Mouse (Mus musculus) heart, embryonic 11.5 days (tissue): ENCODE data around the gene Phf3. TPM values are rescaled to one million over a fixed set of nuclear protein-coding genes. Genes with fewer than 3 reads are reported as not detected.

Source experiments
- ATAC-seq: fragments of 200-750 bp; cut with Nextera tagmentation; replicated peaks from 2 replicates; pipeline ENCODE4 v1.8.0; 2017; ENCODE audit warnings: moderate library complexity; ENCODE audit not compliant: insufficient number of reproducible peaks, low FRiP score, low TSS enrichment
- H3K27ac ChIP-seq: fragments of 300-500 bp; sonication (generic); 2 replicates; pipeline ENCODE4 v1.5.1; 2014; ENCODE audit warnings: mild to moderate bottlenecking, low read depth, low read length
- H3K27me3 ChIP-seq: fragments of 300-500 bp; sonication (generic); 2 replicates; pipeline ENCODE4 v1.6.1; 2014; ENCODE audit warnings: mild to moderate bottlenecking, low read length, mixed read lengths; ENCODE audit not compliant: control insufficient read depth, insufficient read depth
- H3K36me3 ChIP-seq: fragments of 300-500 bp; sonication (generic); 2 replicates; pipeline ENCODE4 v1.6.1; 2014; ENCODE audit warnings: mild to moderate bottlenecking, low read length, moderate library complexity, mixed read lengths; ENCODE audit not compliant: control insufficient read depth, insufficient read depth
- H3K4me1 ChIP-seq: fragments of 300-500 bp; sonication (generic); 2 replicates; pipeline ENCODE4 v1.6.1; 2014; ENCODE audit warnings: low read length; ENCODE audit not compliant: control insufficient read depth, insufficient read depth
- H3K4me2 ChIP-seq: fragments of 300-500 bp; sonication (generic); 2 replicates; pipeline ENCODE4 v1.6.1; 2014; ENCODE audit warnings: mild to moderate bottlenecking, moderate library complexity
- H3K4me3 ChIP-seq: fragments of 300-500 bp; sonication (generic); 2 replicates; pipeline ENCODE4 v1.5.1; 2014; ENCODE audit warnings: low read depth, low read length
- H3K9ac ChIP-seq: fragments of 300-500 bp; sonication (generic); 2 replicates; pipeline ENCODE4 v1.6.1; 2014; ENCODE audit warnings: mild to moderate bottlenecking, low read depth, low read length, moderate library complexity
- H3K9me3 ChIP-seq: fragments of 300-500 bp; sonication (generic); replicated peaks from 2 replicates; pipeline ENCODE4 v1.6.1; 2016; ENCODE audit warnings: low read length; ENCODE audit not compliant: control insufficient read depth
- WGBS: fragments of 180-500 bp; shearing (Covaris S2); extraction: QIAGEN DNeasy Blood & Tissue Kit; methylation state at CpG from one replicate; pipeline ENCODE4 v1.1.7; 2014; ENCODE audit not compliant: insufficient replicate concordance; 5-methylcytosine and 5-hydroxymethylcytosine counted together
- polyA plus RNA-seq: library from polyadenylated mRNA; unstranded; fragments of >200 nt; fragmentation: Nextera tagmentation; extraction: Ambion mirVana; gene quantifications from 2 replicates; pipeline ENCODE4 v1.2.1, GENCODE M21; 2014

Gene Phf3
- polyA plus RNA-seq, 1 experiment from 2014 or later: 39.4 TPM

DNA sequence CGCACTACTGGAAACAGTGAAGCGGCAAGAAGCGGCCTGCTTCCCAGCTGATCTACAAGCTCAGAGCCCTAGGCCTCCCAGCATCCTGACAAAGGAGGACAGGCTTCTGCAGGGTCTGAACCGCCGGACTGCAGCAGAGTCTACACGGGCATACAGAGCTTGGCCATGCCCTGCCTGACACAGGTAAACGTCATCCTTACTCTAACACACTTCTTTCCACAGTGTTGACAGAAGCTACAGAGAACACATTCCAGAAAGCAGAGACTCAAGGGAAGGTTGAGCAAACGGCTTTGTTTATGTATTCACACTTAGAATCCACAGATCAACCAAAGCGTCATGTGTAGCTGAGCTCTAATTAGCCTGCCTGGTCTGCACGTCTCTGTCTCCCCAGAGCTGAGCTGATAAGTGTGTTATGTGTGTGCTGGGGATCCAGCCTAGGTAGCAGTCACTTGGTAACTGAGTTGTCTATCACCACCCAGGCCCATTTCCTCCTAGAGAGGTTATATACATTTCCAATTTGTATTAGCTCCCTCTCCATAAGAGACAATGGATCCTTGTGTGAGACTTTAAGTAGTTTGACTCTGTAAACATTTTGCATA, 65.5 kb downstream of the Phf3 start:
- no peak overlapping the region for H3K4me3 ChIP-seq
- ATAC-seq: no peak
- peaks cover 39% of the 10 kb centered on the region for H3K36me3 ChIP-seq
- 59% methylated on average over 10 of the region's 10 CpGs for WGBS
- no peaks in the 10 kb centered on the region for H3K9me3 ChIP-seq
- peak overlapping the region; percentile 46; the same call in 1 of the 2 replicates for H3K27ac ChIP-seq
- H3K4me2 ChIP-seq: no peak overlapping the region
- H3K4me1 ChIP-seq: no peaks in the 10 kb centered on the region
- no peaks in the 10 kb centered on the region for H3K27me3 ChIP-seq
- no peak overlapping the region for H3K9ac ChIP-seq

DNA sequence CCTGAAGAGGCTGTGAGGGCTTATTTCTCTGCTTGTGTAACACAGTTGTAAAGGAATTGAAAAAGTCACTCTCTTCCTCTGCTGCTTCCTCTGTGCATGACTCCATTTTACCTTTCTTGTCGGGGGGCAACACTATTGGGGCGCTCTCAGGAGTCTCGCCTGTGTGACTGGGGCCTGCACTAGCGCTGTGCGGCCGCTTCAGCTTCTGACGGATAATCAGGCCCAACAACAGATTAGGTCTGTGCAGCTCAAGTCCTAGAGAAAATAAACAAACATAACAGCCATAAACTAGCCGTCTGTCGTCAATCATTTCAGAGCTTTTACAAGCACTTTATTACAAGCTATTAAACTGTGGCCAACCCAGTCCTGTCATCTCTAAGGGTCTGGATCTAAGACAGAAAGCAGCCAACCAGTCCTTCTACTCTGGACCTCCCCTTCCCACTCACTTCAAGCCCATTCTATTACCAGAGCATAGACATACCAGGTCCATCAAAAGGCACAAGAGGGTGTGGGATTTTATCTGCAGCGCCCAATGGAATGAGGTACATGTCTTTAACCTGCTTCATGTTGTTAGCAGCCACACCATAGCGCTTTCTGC, 67.9 kb downstream of the Phf3 start:
- H3K9ac ChIP-seq: no peak overlapping the region
- no peak overlapping the region for H3K4me2 ChIP-seq
- no peak overlapping the region for H3K4me3 ChIP-seq
- WGBS: 86% methylated on average over 11 of the region's 11 CpGs
- H3K27me3 ChIP-seq: no peaks in the 10 kb centered on the region
- no peak for ATAC-seq
- peaks cover 29% of the 10 kb centered on the region for H3K36me3 ChIP-seq
- H3K4me1 ChIP-seq: no peaks in the 10 kb centered on the region
- no peak overlapping the region for H3K27ac ChIP-seq
- no peaks in the 10 kb centered on the region for H3K9me3 ChIP-seq

DNA sequence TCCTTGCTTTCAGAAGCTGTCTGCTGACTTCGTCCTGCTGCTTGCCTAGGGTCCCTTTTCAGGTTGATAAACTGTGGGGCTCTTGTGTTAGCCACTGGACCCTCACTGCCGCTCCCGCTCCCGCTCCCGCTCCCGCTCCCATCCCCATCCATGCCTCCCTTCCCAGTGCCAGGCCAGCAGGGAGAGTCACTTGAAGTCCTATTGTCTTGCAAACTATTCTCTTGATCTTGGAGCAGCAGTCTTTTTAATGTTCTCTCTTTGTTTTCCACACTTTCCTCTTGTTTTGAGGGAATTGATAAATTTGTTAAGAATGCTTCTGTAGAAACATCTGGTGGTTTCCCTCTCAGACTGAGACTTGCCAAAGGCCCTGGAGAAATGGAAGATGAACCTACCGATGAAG, 68.8 kb downstream of the Phf3 start:
- H3K4me1 ChIP-seq: no peaks in the 10 kb centered on the region
- ATAC-seq: no peak
- H3K9me3 ChIP-seq: no peaks in the 10 kb centered on the region
- H3K4me3 ChIP-seq: no peak overlapping the region
- WGBS: 91% methylated on average over 7 of the region's 7 CpGs
- no peak overlapping the region for H3K27ac ChIP-seq
- no peaks in the 10 kb centered on the region for H3K27me3 ChIP-seq
- H3K36me3 ChIP-seq: peaks cover 27% of the 10 kb centered on the region
- no peak overlapping the region for H3K4me2 ChIP-seq
- H3K9ac ChIP-seq: no peak overlapping the region

DNA sequence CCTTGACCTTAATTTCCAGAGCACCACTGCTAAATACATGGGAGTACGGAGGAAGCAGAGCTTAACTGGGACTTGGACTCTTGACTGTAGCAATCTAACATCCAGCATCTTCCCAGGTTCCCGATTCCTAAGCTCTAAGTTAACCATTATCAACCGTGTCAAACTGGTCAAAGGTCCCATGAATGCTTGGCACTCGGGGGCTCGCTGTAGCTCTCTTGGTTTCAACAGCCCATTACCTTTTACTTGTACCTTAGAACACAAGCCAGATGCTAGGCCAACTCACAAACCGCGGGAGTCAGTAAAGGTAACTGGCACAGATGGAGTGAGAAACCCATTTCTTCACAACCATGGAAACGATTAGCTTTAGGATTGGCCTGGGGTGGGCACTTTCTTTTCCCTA, 71.8 kb downstream of the Phf3 start:
- no peaks in the 10 kb centered on the region for H3K4me1 ChIP-seq
- peaks cover 22% of the 10 kb centered on the region for H3K36me3 ChIP-seq
- no peaks in the 10 kb centered on the region for H3K9me3 ChIP-seq
- 93% methylated on average over 8 of the region's 8 CpGs for WGBS
- no peak overlapping the region for H3K4me2 ChIP-seq
- H3K9ac ChIP-seq: no peak overlapping the region
- H3K27ac ChIP-seq: no peak overlapping the region
- ATAC-seq: no peak
- H3K27me3 ChIP-seq: no peaks in the 10 kb centered on the region
- no peak overlapping the region for H3K4me3 ChIP-seq

DNA sequence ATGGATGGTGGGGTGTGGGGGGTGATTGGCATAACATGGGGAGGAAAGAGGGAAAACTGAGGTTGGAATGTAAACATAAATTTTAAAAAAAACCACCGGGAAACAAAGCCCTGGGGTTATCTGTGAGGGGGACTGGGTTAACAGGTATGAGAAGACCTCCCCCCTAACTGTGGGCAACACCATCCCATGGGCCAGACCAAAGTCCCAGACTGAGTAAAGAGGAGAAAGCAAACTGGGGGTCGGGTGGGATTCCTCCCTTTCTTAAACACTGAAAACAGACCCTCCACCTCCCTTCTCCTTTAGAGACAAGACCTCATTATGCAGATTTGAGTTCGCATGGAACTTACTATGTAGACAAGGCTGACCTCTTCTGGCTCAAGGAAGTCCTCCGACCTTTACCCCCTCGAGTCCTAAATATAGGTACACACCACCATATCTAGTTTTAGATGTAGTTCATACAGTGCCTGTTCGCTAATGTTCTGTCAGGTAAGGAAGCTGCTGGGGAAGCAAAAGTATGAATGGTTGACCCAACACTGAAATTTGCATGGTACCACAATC, 74.4 kb downstream of the Phf3 start:
- peaks cover 8% of the 10 kb centered on the region for H3K36me3 ChIP-seq
- WGBS: 60% methylated on average over 6 of the region's 6 CpGs
- ATAC-seq: no peak

DNA sequence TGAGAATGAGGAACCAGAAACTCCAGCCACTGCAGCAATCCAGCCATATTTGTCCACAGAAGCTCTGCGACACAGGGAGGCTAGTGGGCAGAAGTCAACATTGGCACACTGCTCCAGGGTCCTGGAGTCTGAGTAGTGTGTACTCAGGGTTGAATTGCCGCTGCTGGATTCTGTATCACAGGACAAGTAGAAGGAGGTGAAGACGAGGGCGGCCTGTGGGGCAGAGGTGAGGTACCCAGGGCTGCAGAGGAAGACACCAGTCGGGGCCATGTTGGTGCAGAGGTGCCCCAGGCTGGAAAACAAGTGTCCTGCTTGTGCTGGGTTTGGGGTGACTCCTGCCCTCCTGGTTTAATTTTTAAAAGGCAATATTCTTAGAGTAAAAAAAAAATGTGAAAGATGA, 79.1 kb downstream of the Phf3 start:
- H3K4me3 ChIP-seq: no peak overlapping the region
- H3K36me3 ChIP-seq: no peaks in the 10 kb centered on the region
- H3K4me1 ChIP-seq: no peaks in the 10 kb centered on the region
- H3K4me2 ChIP-seq: no peak overlapping the region
- H3K27ac ChIP-seq: no peak overlapping the region
- no peak for ATAC-seq
- no peaks in the 10 kb centered on the region for H3K27me3 ChIP-seq
- 81% methylated on average over 5 of the region's 5 CpGs for WGBS
- H3K9ac ChIP-seq: no peak overlapping the region
- no peaks in the 10 kb centered on the region for H3K9me3 ChIP-seq

More for the DNA sequence above, 74.4 kb downstream of the Phf3 start:
- Histone ChIP-seq H3K4me1 (no peaks in the 10 kb centered on the region), H3K9me3 (no peaks in the 10 kb centered on the region), H3K27ac (no peak overlapping the region), H3K4me2 (no peak overlapping the region), H3K4me3 (no peak overlapping the region), H3K9ac (no peak overlapping the region), H3K27me3 (no peaks in the 10 kb centered on the region)

DNA sequence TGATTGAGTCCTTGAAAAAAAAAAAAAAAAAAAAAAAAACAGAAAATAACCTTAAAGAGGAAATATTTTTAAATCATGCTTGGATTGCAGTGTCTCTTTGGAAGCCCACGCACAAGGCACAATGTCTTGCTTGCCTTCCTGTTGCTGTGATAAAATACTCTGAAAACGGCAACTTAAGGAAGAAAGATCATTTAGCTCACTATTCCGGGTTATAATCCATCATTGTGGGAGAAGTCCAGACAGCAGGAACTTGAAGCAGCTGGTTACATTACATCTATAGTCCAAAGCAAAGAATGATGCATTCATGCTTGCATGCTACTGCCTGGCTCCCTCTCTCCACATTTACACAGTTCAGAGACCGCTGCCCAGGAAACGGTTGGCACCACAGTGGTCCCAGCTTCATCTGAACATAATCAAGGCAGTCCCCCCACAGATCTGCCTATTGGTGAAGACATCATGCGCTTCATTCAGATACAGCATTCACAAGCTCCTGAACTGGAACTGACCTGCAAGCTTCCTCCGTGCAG, 80.3 kb downstream of the Phf3 start:
- no peaks in the 10 kb centered on the region for H3K9me3 ChIP-seq

DNA sequence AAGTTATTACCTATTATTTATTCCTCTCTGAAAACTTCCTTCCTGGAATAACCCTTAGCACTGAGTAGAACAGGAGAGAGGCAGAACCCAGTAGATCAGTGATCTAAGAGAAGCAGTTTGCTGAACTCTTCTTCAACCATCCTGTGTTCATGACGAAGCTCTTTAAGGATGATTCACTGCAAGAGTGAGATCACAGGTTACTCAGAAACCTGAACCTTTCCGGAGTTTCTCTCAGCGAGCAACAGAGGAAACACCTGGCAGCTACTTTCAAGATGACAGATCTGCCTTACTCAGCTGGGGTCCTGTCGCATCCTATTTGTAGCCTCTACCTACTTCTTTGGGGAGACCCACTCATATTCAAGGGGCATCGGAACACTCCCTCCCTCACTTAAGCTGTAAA, 80.8 kb downstream of the Phf3 start:
- Histone ChIP-seq H3K9me3 (no peaks in the 10 kb centered on the region), H3K4me1 (no peaks in the 10 kb centered on the region), H3K4me2 (no peak overlapping the region), H3K36me3 (no peaks in the 10 kb centered on the region), H3K27me3 (no peaks in the 10 kb centered on the region), H3K4me3 (no peak overlapping the region), H3K9ac (no peak overlapping the region), H3K27ac (no peak overlapping the region)
- ATAC-seq: no peak
- 56% methylated on average over 5 of the region's 5 CpGs for WGBS

More for the DNA sequence above, 80.3 kb downstream of the Phf3 start:
- Histone ChIP-seq H3K4me3 (no peak overlapping the region), H3K27me3 (no peaks in the 10 kb centered on the region), H3K36me3 (no peaks in the 10 kb centered on the region), H3K9ac (no peak overlapping the region), H3K4me1 (no peaks in the 10 kb centered on the region), H3K27ac (no peak overlapping the region), H3K4me2 (no peak overlapping the region)
- ATAC-seq: no peak
- 80% methylated on average over 7 of the region's 7 CpGs for WGBS
